Mouse (Mus musculus) adrenal gland, postnatal 10 days (tissue): ENCODE data around the gene Vmn1r85. TPM values are rescaled to one million over a fixed set of nuclear protein-coding genes. Genes with fewer than 3 reads are reported as not detected.
"Not testable (repeated sequence)": the region's sequence is repeated elsewhere in the genome, so short reads cannot be mapped to it uniquely, and the experiment has no call there.

Source experiments
- DNase-seq: peaks from one replicate; pipeline ENCODE4 v3.0.0; 2021; ENCODE audit warnings: mixed read lengths
- long read RNA-seq, 2 experiments: library from polyadenylated mRNA; stranded (forward); transcript quantifications; one replicate each; pipeline ENCODE4 v2.0.0; 2021
- total RNA-seq, 2 experiments: library from RNA; stranded (reverse); gene quantifications; 2 replicates each; pipeline ENCODE4 v1.2.3; 2021

The Vmn1r85 gene
- total RNA-seq: not detected
- long read RNA-seq, experiment 1: 0 reads
- long read RNA-seq, experiment 2: 0 reads

DNA sequence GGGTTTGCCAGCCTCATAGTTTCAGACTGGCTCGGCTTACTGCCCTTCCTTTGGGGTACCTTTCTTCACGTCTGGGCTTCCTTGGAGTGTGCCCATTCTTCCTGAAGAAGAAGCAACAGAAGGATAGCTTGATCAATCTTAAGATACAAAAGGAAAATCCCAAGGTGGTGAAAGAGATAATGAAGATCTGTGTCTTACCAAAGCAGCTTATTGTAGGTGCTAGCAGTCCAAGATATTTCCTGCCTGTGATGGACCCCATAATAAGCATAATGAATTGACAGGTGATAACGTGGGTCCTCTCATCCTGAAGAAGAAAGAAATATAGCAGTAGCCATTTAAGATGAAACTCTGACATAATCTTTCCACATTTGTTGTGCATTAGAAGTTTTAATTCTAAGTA, at the start of gene Vmn1r85:
Gene Vmn1r85 (minus strand): TSS at position 101 of the 400 bp plus-strand sequence.
- DNase-seq: no peak

DNA sequence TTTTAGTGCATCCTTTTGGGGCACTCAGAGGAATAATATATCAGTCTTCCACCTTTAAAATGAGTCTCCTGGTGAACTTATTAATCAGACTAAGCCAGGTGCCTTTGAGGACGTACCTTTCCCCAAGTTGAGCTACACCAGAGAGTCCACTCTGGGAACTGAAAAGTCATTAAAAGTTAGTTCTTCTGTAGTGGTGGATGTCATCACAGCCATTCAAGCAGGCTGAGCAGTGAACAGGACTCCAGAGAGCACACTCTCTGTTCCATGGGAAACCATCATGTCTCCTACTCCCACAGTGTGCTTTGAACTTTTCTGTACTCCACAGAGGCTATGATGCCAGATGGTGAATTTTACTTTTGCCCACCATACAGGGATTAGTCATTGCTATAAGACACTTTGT, 45.1 kb upstream of the Vmn1r85 start, which contains the start of gene Vmn1r87:
Gene Vmn1r87 (minus strand): TSS at position 101 of the 400 bp plus-strand sequence.
- no peak for DNase-seq

DNA sequence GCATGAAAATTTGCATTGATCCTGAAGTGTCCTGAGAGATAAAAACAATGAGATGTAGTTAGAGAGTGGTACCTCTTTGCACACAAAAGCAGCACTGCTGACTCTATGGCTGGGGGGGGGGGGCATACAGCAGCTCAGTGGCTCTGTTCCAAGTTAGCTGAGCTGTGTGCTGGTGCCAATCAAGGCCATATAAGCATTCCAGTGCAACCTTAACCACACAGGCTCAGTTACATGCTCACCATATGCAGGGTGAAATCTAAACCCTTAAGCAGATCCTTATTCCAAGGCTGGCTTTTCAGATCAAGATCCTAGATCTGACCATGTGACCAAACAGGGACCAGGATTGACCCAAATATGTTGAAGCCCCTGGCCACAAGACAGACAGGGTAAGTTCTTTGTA, 42.4 kb upstream of the Vmn1r85 start:
- no peak for DNase-seq

- no peak for DNase-seq
Measured at GRCm38 (mm10) chr7:13131856-13132255, 36.9 kb upstream of the Vmn1r85 start.

GRCm38 (mm10) chr7:13123554-13124153, 28.7 kb upstream of the Vmn1r85 start:
- peak; percentile 3 for DNase-seq

DNA sequence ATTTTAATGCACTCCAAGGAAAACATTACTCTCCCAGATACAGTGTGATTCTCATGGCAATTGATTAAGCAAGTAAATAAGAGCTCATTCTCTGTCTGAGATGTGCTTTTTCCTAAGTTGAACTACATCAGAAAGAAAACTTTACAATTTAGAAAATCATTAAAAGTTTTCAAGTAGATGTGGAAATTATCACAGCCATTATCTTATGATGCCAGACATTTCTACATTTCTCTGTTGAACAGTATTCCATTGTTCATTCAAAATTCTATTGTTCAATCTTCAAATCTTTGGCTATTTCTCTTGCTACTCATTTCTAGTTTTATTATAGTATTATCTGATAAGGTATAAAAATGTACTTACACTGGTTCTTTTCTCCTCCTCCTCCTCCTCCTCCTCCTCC, 24.8 kb upstream of the Vmn1r85 start, which contains the start of gene Vmn1r86:
Gene Vmn1r86 (minus strand): TSS at position 101 of the 400 bp plus-strand sequence.
- DNase-seq: no peak

DNA sequence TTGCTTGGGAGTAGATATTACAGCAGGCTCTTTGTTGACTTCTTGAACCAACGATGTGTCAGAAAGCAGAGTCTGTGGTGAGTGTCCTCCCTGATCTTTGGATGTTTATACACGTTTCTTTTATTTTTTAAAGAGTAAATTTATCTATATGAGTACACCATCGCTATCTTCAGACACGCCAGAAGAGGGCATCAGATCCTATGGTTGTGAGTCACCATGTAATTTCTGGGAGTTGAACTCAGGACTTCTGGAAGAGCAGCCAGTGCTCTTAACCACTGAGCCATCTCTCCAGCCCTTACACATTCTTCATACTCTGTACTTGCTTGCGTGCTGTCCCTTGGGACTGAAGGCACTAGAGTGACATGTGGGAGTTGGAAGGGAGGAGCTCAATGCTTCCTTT, 22.7 kb downstream of the Vmn1r85 start:
- DNase-seq: no peak

DNA sequence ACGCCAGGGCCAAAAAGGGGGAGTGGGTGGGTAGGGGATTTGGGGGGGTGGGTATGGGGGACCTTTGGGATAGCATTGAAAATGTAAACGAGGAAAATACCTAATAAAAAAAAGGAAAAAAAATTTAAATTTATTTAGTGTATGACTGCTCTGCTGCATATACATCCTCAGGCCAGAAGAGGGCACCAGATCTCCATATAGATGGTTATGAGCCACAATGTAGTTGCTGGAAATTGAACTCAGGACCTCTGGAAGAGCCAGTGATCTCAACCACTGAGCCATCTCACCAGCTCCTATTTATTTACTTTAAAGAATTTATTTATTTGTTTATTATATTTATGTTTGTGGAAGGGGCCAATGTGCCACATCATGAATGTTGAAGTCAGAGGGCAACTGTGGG, 31.6 kb downstream of the Vmn1r85 start:
- not testable (repeated sequence) for DNase-seq

- DNase-seq: no peak
Measured at GRCm38 (mm10) chr7:13059536-13059935, 35.4 kb downstream of the Vmn1r85 start.

- no peak for DNase-seq
Measured at GRCm38 (mm10) chr7:13056913-13057700, 37.9 kb downstream of the Vmn1r85 start.

GRCm38 (mm10) chr7:13054287-13055010, 40.5 kb downstream of the Vmn1r85 start, which contains the start of gene Mzf1:
Gene Mzf1, minus strand, starts transcription at chr7:13054764.
- peak; percentile 93 for DNase-seq

DNA sequence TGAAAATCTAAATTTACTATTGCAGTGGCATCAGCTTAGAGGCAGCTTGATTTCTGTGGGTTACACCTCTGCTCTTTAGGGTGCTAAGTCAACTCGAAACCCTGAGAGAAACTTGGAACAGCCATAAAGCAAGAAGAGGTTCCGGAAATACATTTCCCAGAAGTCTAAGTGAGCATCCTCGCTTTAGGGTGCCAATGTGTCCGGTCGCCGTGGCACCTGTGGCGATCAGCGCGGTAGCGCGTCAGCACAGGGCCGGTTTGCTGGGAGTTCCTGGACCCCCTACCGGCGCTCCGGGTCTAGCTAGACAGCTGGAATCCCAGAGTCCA, 41.0 kb downstream of the Vmn1r85 start:
- no peak for DNase-seq

DNA sequence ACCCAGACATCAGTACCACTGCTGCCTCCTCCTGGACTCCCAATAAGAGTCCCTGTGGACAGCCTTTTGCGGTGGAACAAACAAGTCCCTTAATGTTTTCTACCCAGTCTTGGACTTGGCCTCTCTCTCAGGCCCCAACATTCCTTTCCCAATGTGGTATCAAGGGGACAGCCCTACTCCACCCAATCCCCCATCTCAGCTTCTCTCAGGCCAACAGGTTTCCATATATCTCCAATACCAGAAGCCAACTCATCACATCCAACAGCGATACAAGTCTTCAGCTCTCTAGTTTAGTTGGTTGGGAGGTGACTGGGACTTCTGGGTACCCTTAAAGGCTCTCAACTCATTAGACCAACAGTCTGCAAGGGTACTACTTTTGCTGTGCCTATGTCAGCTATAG, 41.5 kb downstream of the Vmn1r85 start:
- no peak for DNase-seq

GRCm38 (mm10) chr7:13053001-13053400, 42.0 kb downstream of the Vmn1r85 start:
- no peak for DNase-seq

DNA sequence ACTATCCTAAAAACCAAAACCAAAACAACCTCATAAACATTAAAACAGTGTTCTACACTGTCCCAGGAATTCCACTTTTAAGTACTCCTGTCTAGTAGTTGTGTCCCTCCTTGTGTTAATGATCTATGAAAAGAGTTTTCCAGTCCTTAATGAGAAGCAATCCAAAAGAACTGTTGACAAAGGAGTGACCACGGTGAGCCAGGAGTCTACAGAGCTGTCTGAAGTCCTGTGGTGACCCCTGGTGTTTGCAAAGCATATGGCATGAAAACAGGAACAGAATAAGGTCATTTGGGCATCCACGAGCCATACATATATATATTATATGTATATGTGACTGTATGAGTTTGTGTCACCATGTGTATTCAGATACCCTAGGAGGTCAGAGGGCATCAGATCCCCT, 48.9 kb downstream of the Vmn1r85 start:
- peak; percentile 80 for DNase-seq

GRCm38 (mm10) chr7:13044254-13044625, 50.7 kb downstream of the Vmn1r85 start:
- no peak for DNase-seq

DNA sequence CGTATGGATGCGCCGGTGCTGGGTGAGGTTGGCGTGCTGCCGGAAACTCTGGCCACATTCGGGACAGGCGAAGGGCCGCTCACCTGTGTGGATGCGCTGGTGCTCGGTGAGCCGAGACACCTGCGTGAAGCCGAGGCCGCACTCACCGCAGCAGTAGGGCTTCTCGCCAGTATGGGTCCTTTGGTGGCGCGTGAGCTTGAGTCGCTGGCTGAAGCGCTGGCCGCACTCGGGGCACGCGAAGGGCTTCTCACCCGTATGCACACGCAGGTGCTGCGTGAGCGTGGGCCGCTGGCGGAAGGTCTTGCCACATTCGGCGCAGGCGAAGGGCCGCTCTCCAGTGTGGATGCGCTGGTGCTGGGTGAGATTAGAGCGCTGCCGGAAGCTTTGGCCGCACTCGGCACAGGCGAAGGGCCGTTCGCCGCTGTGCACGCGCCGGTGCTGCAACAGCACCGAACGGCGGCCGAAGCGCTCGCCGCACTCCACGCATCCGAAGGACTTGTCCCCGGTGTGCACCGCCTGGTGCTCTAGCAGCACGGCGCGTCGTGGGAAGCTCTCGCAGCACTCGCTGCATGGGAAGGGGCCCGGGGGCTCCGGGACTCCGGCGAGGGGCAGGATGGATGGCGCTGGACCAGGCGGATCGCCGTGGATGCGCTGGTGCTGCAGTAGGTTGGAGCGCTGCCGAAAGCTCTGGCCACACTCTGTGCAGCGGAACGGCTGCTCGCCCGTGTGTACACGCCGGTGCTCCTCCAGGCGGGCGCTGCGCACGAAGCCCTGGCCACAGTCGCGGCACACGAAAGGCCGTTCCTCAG, 51.3 kb downstream of the Vmn1r85 start:
- DNase-seq: peak; percentile 59

DNA sequence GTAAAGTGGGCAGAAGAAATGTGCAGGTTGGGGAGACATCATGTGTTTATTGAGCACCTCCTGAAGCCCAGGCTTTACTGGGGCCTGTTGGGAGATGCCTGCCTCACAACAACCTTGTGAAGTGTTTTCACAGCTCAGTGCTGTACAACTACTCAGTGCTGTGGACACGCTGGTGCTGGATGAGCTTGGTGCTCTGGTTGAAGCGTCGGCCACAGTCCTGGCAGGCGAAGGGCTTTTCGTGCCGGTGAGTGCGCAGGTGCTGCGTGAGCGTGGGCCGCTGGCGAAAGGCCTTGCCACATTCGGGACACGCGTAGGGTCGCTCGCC, 51.9 kb downstream of the Vmn1r85 start:
- no peak for DNase-seq

GRCm38 (mm10) chr7:13042511-13042910, 52.5 kb downstream of the Vmn1r85 start:
- DNase-seq: no peak

GRCm38 (mm10) chr7:13041256-13041655, 53.7 kb downstream of the Vmn1r85 start:
- no peak for DNase-seq

GRCm38 (mm10) chr7:13039181-13039580, 55.8 kb downstream of the Vmn1r85 start:
- no peak for DNase-seq

DNA sequence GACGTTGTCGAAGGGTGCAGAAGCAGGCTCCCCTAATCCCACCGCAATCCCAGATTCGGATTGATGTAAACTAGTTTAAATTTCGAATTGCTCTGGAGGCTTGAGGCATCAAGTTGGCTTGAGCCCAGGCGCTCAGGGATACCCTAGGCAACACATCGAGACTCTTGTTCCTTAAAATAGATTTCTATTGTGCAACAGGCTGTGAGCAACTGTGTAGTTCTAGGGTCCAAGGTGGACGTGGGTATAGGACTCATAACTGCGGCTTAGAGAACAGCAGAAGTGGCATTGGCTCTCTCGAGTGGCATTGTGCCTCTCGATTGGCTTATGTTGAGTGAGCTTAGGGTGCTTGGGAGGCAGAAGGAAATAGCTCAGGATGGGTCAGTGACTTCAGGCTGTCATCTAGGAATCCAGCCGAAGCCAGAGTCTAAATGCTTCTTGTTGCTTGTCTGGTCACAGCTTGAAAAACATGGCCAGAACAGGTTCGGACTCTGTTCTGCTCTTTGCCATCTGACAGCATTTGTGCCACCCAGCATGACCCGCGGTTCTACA, 56.3 kb downstream of the Vmn1r85 start:
- peak; percentile 54 for DNase-seq
